Mouse (Mus musculus) lung, postnatal 0 days (tissue): ENCODE data around the gene Rgs3. TPM values are rescaled to one million over a fixed set of nuclear protein-coding genes. Genes with fewer than 3 reads are reported as not detected.

ENCODE experiments used
- ATAC-seq: fragments of 200-750 bp; cut with Nextera tagmentation; 2 replicates; pipeline ENCODE4 v1.8.0; 2017; ENCODE audit warnings: moderate library complexity
- DNase-seq: peaks from one replicate; pipeline ENCODE4 v3.0.0-alpha.2; 2016; ENCODE audit warnings: low spot score
- H3K27ac ChIP-seq: fragments of 300-500 bp; sonication (generic); 2 replicates; pipeline ENCODE4 v1.5.1; 2014; ENCODE audit warnings: antibody characterized with exemption, mild to moderate bottlenecking, low read length, mixed read lengths
- H3K27me3 ChIP-seq: fragments of 300-500 bp; sonication (generic); replicated peaks from 2 replicates; pipeline ENCODE4 v1.6.1; 2014; ENCODE audit warnings: low read length, mixed read lengths; ENCODE audit not compliant: insufficient read depth
- H3K36me3 ChIP-seq: fragments of 300-500 bp; sonication (generic); 2 replicates; pipeline ENCODE4 v1.6.1; 2014; ENCODE audit warnings: low read length, mixed read lengths; ENCODE audit not compliant: insufficient read depth
- H3K4me1 ChIP-seq: fragments of 300-500 bp; sonication (generic); 2 replicates; pipeline ENCODE4 v1.6.1; 2014; ENCODE audit warnings: antibody characterized with exemption, low read depth, low read length, mixed read lengths; ENCODE audit not compliant: insufficient read depth
- H3K4me2 ChIP-seq: fragments of 300-500 bp; sonication (generic); replicated peaks from 2 replicates; pipeline ENCODE4 v1.6.1; 2014; ENCODE audit warnings: low read depth, mild to moderate bottlenecking, low read length, moderate library complexity, mixed read lengths
- H3K4me3 ChIP-seq: fragments of 300-500 bp; sonication (generic); 2 replicates; pipeline ENCODE4 v1.5.1; 2014; ENCODE audit warnings: low read depth, low read length
- H3K9ac ChIP-seq: fragments of 300-500 bp; sonication (generic); replicated peaks from 2 replicates; pipeline ENCODE4 v1.6.1; 2014; ENCODE audit warnings: low read depth, mild to moderate bottlenecking
- H3K9me3 ChIP-seq: fragments of 300-500 bp; sonication (generic); 2 replicates; pipeline ENCODE4 v1.6.1; 2016; ENCODE audit warnings: low read length, mixed read lengths
- CTCF ChIP-seq: IDR thresholded peaks from 2 replicates; pipeline ENCODE4 v1.5.1; 2016; ENCODE audit warnings: antibody characterized with exemption, mild to moderate bottlenecking
- EP300 ChIP-seq: IDR thresholded peaks from 2 replicates; pipeline ENCODE4 v1.6.1; 2016; ENCODE audit warnings: antibody characterized with exemption, mild to moderate bottlenecking, control low read depth
- WGBS: fragments of 180-500 bp; shearing (Covaris S2); extraction: QIAGEN DNeasy Blood & Tissue Kit; methylation state at CpG from one replicate; pipeline ENCODE4 v1.1.7; 2014; 5-methylcytosine and 5-hydroxymethylcytosine counted together
- polyA plus RNA-seq: library from polyadenylated mRNA; unstranded; fragments of >200 nt; fragmentation: Nextera tagmentation; extraction: Ambion mirVana; gene quantifications from 2 replicates; pipeline ENCODE4 v1.2.1, GENCODE M21; 2015

The Rgs3 gene
- polyA plus RNA-seq, 1 experiment from 2014 or later, result 63.7 TPM

- no peaks in the 10 kb centered on the region for H3K36me3 ChIP-seq
- WGBS, result 34% methylated on average over 15 of the region's 15 CpGs
- H3K27ac ChIP-seq, result no peak overlapping the region
- no peak for TF ChIP-seq EP300
- TF ChIP-seq CTCF, result no peak
- no peaks in the 10 kb centered on the region for H3K9me3 ChIP-seq
- DNase-seq (peak; percentile 26), ATAC-seq (no peak)
- H3K9ac ChIP-seq, result no peak overlapping the region
- no peak overlapping the region for H3K4me2 ChIP-seq
- H3K27me3 ChIP-seq, result no peaks in the 10 kb centered on the region
- H3K4me3 ChIP-seq, result no peak overlapping the region
- H3K4me1 ChIP-seq, result peaks cover 24% of the 10 kb centered on the region; the same call in 1 of the 2 replicates
These were observed 99.6 kb downstream of the Rgs3 start for GRCm38 (mm10) chr4:62659264-62659663.

GRCm38 (mm10) chr4:62659861-62660553, 100.4 kb downstream of the Rgs3 start:
- Histone ChIP-seq H3K4me1 (peaks cover 24% of the 10 kb centered on the region; the same call in 1 of the 2 replicates), H3K36me3 (no peaks in the 10 kb centered on the region), H3K27ac (no peak overlapping the region), H3K4me3 (no peak overlapping the region), H3K27me3 (no peaks in the 10 kb centered on the region), H3K9me3 (no peaks in the 10 kb centered on the region), H3K9ac (no peak overlapping the region), H3K4me2 (no peak overlapping the region)
- DNase-seq (no peak), ATAC-seq (no peak)
- WGBS, result 31% methylated on average over 14 of the region's 14 CpGs
- TF ChIP-seq EP300, result no peak
- TF ChIP-seq CTCF, result no peak

- WGBS, result 9% methylated on average over 3 of the region's 3 CpGs
- 0 out of 2 replicates have a peak overlapping the region, but pooled peaks have one; percentile 23 for H3K27ac ChIP-seq
- no peaks in the 10 kb centered on the region for H3K36me3 ChIP-seq
- H3K9me3 ChIP-seq, result no peaks in the 10 kb centered on the region
- peak; percentile 80 for DNase-seq
- no peak for TF ChIP-seq CTCF
- no peak for TF ChIP-seq EP300
- no peak overlapping the region for H3K9ac ChIP-seq
- H3K4me1 ChIP-seq, result peaks cover 24% of the 10 kb centered on the region; the same call in 1 of the 2 replicates
- no peak overlapping the region for H3K4me2 ChIP-seq
- no peak overlapping the region for H3K4me3 ChIP-seq
- ATAC-seq, result peak; percentile 68
- H3K27me3 ChIP-seq, result no peaks in the 10 kb centered on the region
These were observed 100.9 kb downstream of the Rgs3 start for GRCm38 (mm10) chr4:62660554-62660864.

- DNase-seq (peak; percentile 59), ATAC-seq (peak; percentile 63)
- TF ChIP-seq EP300 (no peak), CTCF (no peak)
- H3K4me1 ChIP-seq, result peaks cover 24% of the 10 kb centered on the region; the same call in 1 of the 2 replicates
- H3K27ac ChIP-seq, result no peak overlapping the region
- no peaks in the 10 kb centered on the region for H3K36me3 ChIP-seq
- no peak overlapping the region for H3K4me2 ChIP-seq
- no peak overlapping the region for H3K9ac ChIP-seq
- no peaks in the 10 kb centered on the region for H3K9me3 ChIP-seq
- WGBS, result 57% methylated on average over 8 of the region's 8 CpGs
- H3K27me3 ChIP-seq, result no peaks in the 10 kb centered on the region
- H3K4me3 ChIP-seq, result no peak overlapping the region
These were observed 101.7 kb downstream of the Rgs3 start for GRCm38 (mm10) chr4:62661311-62661849.

GRCm38 (mm10) chr4:62663348-62663747, 103.7 kb downstream of the Rgs3 start:
- no peak for TF ChIP-seq EP300
- TF ChIP-seq CTCF, result no peak
- WGBS, result 3% methylated on average over 6 of the region's 6 CpGs
- Histone ChIP-seq H3K27me3 (no peaks in the 10 kb centered on the region), H3K4me2 (no peak overlapping the region), H3K36me3 (no peaks in the 10 kb centered on the region), H3K4me1 (peaks cover 24% of the 10 kb centered on the region; the same call in 1 of the 2 replicates), H3K9ac (no peak overlapping the region), H3K9me3 (no peaks in the 10 kb centered on the region), H3K27ac (peak overlapping the region; percentile 60), H3K4me3 (no peak overlapping the region)
- ATAC-seq, result peak; percentile 31
- peak; percentile 61 for DNase-seq

GRCm38 (mm10) chr4:62665842-62666241, 106.2 kb downstream of the Rgs3 start:
- H3K36me3 ChIP-seq, result no peaks in the 10 kb centered on the region
- no peaks in the 10 kb centered on the region for H3K9me3 ChIP-seq
- H3K9ac ChIP-seq, result no peak overlapping the region
- TF ChIP-seq CTCF, result no peak
- peak; percentile 68 for TF ChIP-seq EP300
- H3K4me1 ChIP-seq, result peaks cover 28% of the 10 kb centered on the region
- H3K4me3 ChIP-seq, result no peak overlapping the region
- no peaks in the 10 kb centered on the region for H3K27me3 ChIP-seq
- H3K4me2 ChIP-seq, result no peak overlapping the region
- H3K27ac ChIP-seq, result no peak overlapping the region
- DNase-seq, result peak; percentile 66
- peak; percentile 17; the same call in 1 of the 2 replicates for ATAC-seq
- 11% methylated on average over 2 of the region's 2 CpGs for WGBS
